Mouse (Mus musculus): ENCODE data around the gene Plk5. TPM values are rescaled to one million over a fixed set of nuclear protein-coding genes. Genes with fewer than 3 reads are reported as not detected.

The Plk5 gene
- polyA plus RNA-seq, 1 experiment from 2014 or later, result 0.08 TPM

GRCm38 (mm10) chr10:80323261-80324119 lies 32.8 kb upstream of the Plk5 start:
- WGBS (ENCODE audit: insufficient replicate concordance), result under 1% methylated on average over 42 of the region's 46 CpGs
- peak; percentile 75 for ATAC-seq
- Histone ChIP-seq H3K27me3 (ENCODE audit: insufficient read depth, low read length) (no peaks in the 10 kb centered on the region), H3K4me1 (ENCODE audit: insufficient read depth) (peaks cover 33% of the 10 kb centered on the region), H3K4me3 (ENCODE audit: low read depth, low read length) (peak overlapping the region; percentile 66), H3K27ac (ENCODE audit: low read depth) (peak overlapping the region; percentile 95), H3K36me3 (replicated peaks; ENCODE audit: insufficient read depth, low read length) (peaks cover 7% of the 10 kb centered on the region; the same call in 1 of the 2 replicates), H3K4me2 (ENCODE audit: low read depth, low read length) (peak overlapping the region; percentile 100), H3K9ac (replicated peaks) (peak overlapping the region; percentile 78), H3K9me3 (ENCODE audit: low read length) (no peaks in the 10 kb centered on the region)
- peak; percentile 89 for DNase-seq
- TF ChIP-seq EP300 (IDR thresholded peaks at IDR 0.05; ENCODE audit: low read depth) (peak; percentile 37; the same call in 1 of the 2 replicates), CTCF (IDR thresholded peaks at IDR 0.05; ENCODE audit: low read depth) (0 out of 2 replicates have a peak, but pooled peaks have one; percentile 18)

GRCm38 (mm10) chr10:80324120-80325037 lies 31.9 kb upstream of the Plk5 start:
- Histone ChIP-seq H3K27ac (ENCODE audit: low read depth) (peak overlapping the region; percentile 95), H3K27me3 (ENCODE audit: insufficient read depth, low read length) (no peaks in the 10 kb centered on the region), H3K4me2 (ENCODE audit: low read depth, low read length) (peak overlapping the region; percentile 100), H3K9ac (replicated peaks) (peak overlapping the region; percentile 78; the same call in 1 of the 2 replicates), H3K9me3 (ENCODE audit: low read length) (no peaks in the 10 kb centered on the region), H3K4me1 (ENCODE audit: insufficient read depth) (peaks cover 33% of the 10 kb centered on the region), H3K36me3 (replicated peaks; ENCODE audit: insufficient read depth, low read length) (no peaks in the 10 kb centered on the region), H3K4me3 (ENCODE audit: low read depth, low read length) (peak overlapping the region; percentile 66; the same call in 1 of the 2 replicates)
- ATAC-seq, result peak; percentile 64
- TF ChIP-seq EP300 (IDR thresholded peaks at IDR 0.05; ENCODE audit: low read depth) (no peak), CTCF (IDR thresholded peaks at IDR 0.05; ENCODE audit: low read depth) (no peak)
- DNase-seq, result no peak
- 73% methylated on average over 17 of the region's 17 CpGs for WGBS (ENCODE audit: insufficient replicate concordance)

- H3K4me2 ChIP-seq (ENCODE audit: low read depth, low read length), result no peak overlapping the region
- DNase-seq (no peak), ATAC-seq (no peak)
- 81% methylated on average over 21 of the region's 21 CpGs for WGBS (ENCODE audit: insufficient replicate concordance)
- H3K4me3 ChIP-seq (ENCODE audit: low read depth, low read length), result no peak overlapping the region
- no peaks in the 10 kb centered on the region for H3K9me3 ChIP-seq (ENCODE audit: low read length)
- H3K9ac ChIP-seq (replicated peaks), result no peak overlapping the region
- TF ChIP-seq CTCF (IDR thresholded peaks at IDR 0.05; ENCODE audit: low read depth), result no peak
- TF ChIP-seq EP300 (IDR thresholded peaks at IDR 0.05; ENCODE audit: low read depth), result no peak
- no peaks in the 10 kb centered on the region for H3K27me3 ChIP-seq (ENCODE audit: insufficient read depth, low read length)
- H3K27ac ChIP-seq (ENCODE audit: low read depth), result no peak overlapping the region
- H3K36me3 ChIP-seq (replicated peaks; ENCODE audit: insufficient read depth, low read length), result no peaks in the 10 kb centered on the region
- peaks cover 31% of the 10 kb centered on the region for H3K4me1 ChIP-seq (ENCODE audit: insufficient read depth)
Observed at GRCm38 (mm10) chr10:80325045-80325444, 31.2 kb upstream of the Plk5 start.

- H3K27me3 ChIP-seq (ENCODE audit: insufficient read depth, low read length), result no peaks in the 10 kb centered on the region
- peaks cover 42% of the 10 kb centered on the region for H3K4me1 ChIP-seq (ENCODE audit: insufficient read depth)
- peak; percentile 85 for ATAC-seq
- TF ChIP-seq EP300 (IDR thresholded peaks at IDR 0.05; ENCODE audit: low read depth) (no peak), CTCF (IDR thresholded peaks at IDR 0.05; ENCODE audit: low read depth) (no peak)
- 6% methylated on average over 35 of the region's 36 CpGs for WGBS (ENCODE audit: insufficient replicate concordance)
- H3K27ac ChIP-seq (ENCODE audit: low read depth), result peak within 1 kb of the TSS; percentile 97
- peak; percentile 97 for DNase-seq
- peak within 1 kb of the TSS; percentile 94 for H3K4me2 ChIP-seq (ENCODE audit: low read depth, low read length)
- H3K36me3 ChIP-seq (replicated peaks; ENCODE audit: insufficient read depth, low read length), result 0 out of 2 replicates have a peak, but pooled peaks cover under 1% of the 10 kb centered on the region
- no peaks in the 10 kb centered on the region for H3K9me3 ChIP-seq (ENCODE audit: low read length)
- H3K9ac ChIP-seq (replicated peaks), result peak within 1 kb of the TSS; percentile 79
- H3K4me3 ChIP-seq (ENCODE audit: low read depth, low read length), result peak within 1 kb of the TSS; percentile 59
Observed at GRCm38 (mm10) chr10:80329273-80330081, 26.8 kb upstream of the Plk5 start, which contains the start of the genes Pcsk4 and Reep6. Pcsk4 (minus strand) TSS chr10:80329498. Reep6 (plus strand) TSS chr10:80329953.

GRCm38 (mm10) chr10:80330084-80330483 lies 26.2 kb upstream of the Plk5 start:
- no peak for DNase-seq
- H3K4me3 ChIP-seq (ENCODE audit: low read depth, low read length), result peak overlapping the region; percentile 59
- under 1% methylated on average over 28 of the region's 41 CpGs for WGBS (ENCODE audit: insufficient replicate concordance)
- H3K27ac ChIP-seq (ENCODE audit: low read depth), result peak overlapping the region; percentile 97
- TF ChIP-seq EP300 (IDR thresholded peaks at IDR 0.05; ENCODE audit: low read depth) (no peak), CTCF (IDR thresholded peaks at IDR 0.05; ENCODE audit: low read depth) (no peak)
- peaks cover 42% of the 10 kb centered on the region for H3K4me1 ChIP-seq (ENCODE audit: insufficient read depth)
- H3K4me2 ChIP-seq (ENCODE audit: low read depth, low read length), result peak overlapping the region; percentile 94
- peaks cover 7% of the 10 kb centered on the region; the same call in 1 of the 2 replicates for H3K36me3 ChIP-seq (replicated peaks; ENCODE audit: insufficient read depth, low read length)
- ATAC-seq, result no peak
- H3K9me3 ChIP-seq (ENCODE audit: low read length), result no peaks in the 10 kb centered on the region
- no peaks in the 10 kb centered on the region for H3K27me3 ChIP-seq (ENCODE audit: insufficient read depth, low read length)
- peak overlapping the region; percentile 79 for H3K9ac ChIP-seq (replicated peaks)
